Mouse (Mus musculus) thymus, adult 2 months (tissue): ENCODE results near the gene Gm527. TPM values are rescaled to one million over a fixed set of nuclear protein-coding genes. Genes with fewer than 3 reads are reported as not detected.
A peak's percentile ranks its signal among the peaks of the same experiment; 100 is the strongest.

Experiments used
- DNase-seq: peaks from one replicate; pipeline ENCODE4 v3.0.0; 2021
- H3K27ac ChIP-seq: fragments of 200-500 bp; 2 replicates; pipeline ENCODE4 v1.5.1; 2012; ENCODE audit warnings: low read length, control low read depth; ENCODE audit not compliant: control insufficient read depth, insufficient read depth
- H3K27me3 ChIP-seq: fragments of 200-500 bp; 2 replicates; pipeline ENCODE4 v1.6.1; 2012; ENCODE audit warnings: mild to moderate bottlenecking, low read length, moderate library complexity, mixed read lengths; ENCODE audit not compliant: control insufficient read depth, insufficient read depth
- H3K36me3 ChIP-seq: fragments of 200-500 bp; 2 replicates; pipeline ENCODE4 v1.6.1; 2012; ENCODE audit warnings: mild to moderate bottlenecking, low read length, moderate library complexity; ENCODE audit not compliant: control insufficient read depth, insufficient read depth
- H3K4me1 ChIP-seq: fragments of 200-500 bp; replicated peaks from 2 replicates; pipeline ENCODE4 v1.6.1; 2012; ENCODE audit warnings: low read length; ENCODE audit not compliant: control insufficient read depth, insufficient read depth
- H3K4me3 ChIP-seq: fragments of 200-500 bp; 2 replicates; pipeline ENCODE4 v1.5.1; 2012; ENCODE audit warnings: mild to moderate bottlenecking, low read length, control low read depth, moderate library complexity; ENCODE audit not compliant: control insufficient read depth, insufficient read depth
- CTCF ChIP-seq: fragments of 200-500 bp; IDR thresholded peaks from 2 replicates; pipeline ENCODE4 v1.5.1; 2012; ENCODE audit warnings: mild to moderate bottlenecking, control low read depth, low read length, moderate library complexity, borderline replicate concordance; ENCODE audit not compliant: control insufficient read depth, poor library complexity, insufficient read depth; ENCODE audit errors: extremely low read depth
- POLR2A ChIP-seq: fragments of 200-500 bp; IDR thresholded peaks from 2 replicates; pipeline ENCODE4 v1.6.1; 2012; ENCODE audit warnings: mild to moderate bottlenecking, low read length, control low read depth, moderate library complexity; ENCODE audit not compliant: control insufficient read depth, poor library complexity, insufficient read depth; ENCODE audit errors: extremely low read depth
- WGBS: fragments of 180-500 bp; shearing (Covaris S2); methylation state at CpG from one replicate; pipeline ENCODE4 v1.1.7; 2018; 5-methylcytosine and 5-hydroxymethylcytosine counted together
- polyA plus RNA-seq: library from polyadenylated mRNA; depleted of rRNA; stranded (reverse); fragments of >200 nt; gene quantifications from 2 replicates; pipeline ENCODE4 v1.2.3, GENCODE M21; 2012

Gm527 gene
- polyA plus RNA-seq, 1 experiment: 1.3 TPM

DNA sequence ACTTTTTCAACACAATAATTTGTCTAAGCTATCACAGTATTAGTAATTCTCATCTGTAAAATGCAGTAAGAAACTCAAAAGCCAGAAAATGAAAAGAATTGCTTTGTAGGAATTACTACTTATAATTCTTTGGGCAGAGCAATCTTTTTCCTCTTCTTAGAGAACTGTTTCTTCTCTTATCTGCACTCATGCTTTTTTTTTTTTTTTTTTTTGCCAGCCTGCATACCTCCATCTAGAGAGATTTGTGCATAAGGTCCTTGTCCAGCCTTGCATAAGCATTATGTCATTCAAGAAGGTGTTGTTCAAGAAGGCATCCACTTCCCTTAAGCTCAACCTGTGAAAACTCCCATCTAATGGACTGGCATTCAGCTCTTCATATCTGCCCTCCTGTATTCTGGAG is 971 bp upstream of the Gm527 start:
- TF ChIP-seq CTCF (no peak), POLR2A (no peak)
- Histone ChIP-seq H3K27me3 (no peaks in the 10 kb centered on the region; the same call in 1 of the 2 replicates), H3K36me3 (no peaks in the 10 kb centered on the region), H3K27ac (no peak overlapping the region), H3K4me1 (peaks cover 2% of the 10 kb centered on the region), H3K4me3 (no peak overlapping the region)
- DNase-seq: no peak

DNA sequence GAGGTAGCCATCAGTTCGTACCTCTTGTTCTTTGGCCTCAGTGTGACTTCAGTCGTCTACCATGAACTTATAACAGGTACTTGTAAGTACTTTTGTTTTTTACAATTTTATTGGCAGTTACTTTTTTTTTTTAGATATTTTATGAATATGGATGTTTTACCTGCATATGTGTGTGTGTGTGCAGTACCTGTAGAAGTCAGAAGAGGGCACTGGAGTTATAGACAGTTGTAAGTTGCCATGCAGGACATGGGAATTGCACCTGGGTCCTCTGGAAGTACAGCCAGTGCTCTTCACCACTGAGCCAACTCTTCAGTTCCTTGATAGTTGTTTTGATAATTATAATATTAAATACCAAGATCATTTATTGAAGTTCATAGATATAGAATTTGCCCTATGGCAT is 19.8 kb downstream of the Gm527 start:
- Histone ChIP-seq H3K27me3 (no peaks in the 10 kb centered on the region), H3K36me3 (0 out of 2 replicates have a peak, but pooled peaks cover under 1% of the 10 kb centered on the region), H3K4me1 (no peaks in the 10 kb centered on the region), H3K27ac (no peak overlapping the region), H3K4me3 (no peak overlapping the region)
- TF ChIP-seq CTCF: no peak
- no peak for TF ChIP-seq POLR2A
- DNase-seq: peak; percentile 22
- 90% methylated on average over 2 of the region's 2 CpGs for WGBS

DNA sequence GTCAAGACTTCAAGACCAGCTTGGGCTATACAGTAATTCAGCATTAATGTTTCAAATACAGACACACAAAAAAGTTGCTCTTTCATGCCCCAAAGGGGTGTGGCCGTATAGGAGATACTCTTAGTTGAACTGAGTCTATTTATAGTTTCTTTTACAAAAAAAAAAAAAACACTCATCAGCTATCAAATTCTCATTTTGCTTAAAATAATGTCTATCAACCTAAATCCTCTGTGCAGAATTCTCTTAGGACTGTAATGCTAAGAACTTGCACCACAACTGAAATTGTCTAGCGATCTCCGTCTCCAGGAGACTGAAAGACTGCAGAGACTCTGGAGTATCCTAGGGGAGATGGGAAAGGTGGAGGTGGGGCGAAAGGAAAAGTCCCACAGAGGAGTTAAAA is 46.9 kb downstream of the Gm527 start:
- Histone ChIP-seq H3K4me3 (peak overlapping the region; percentile 87), H3K36me3 (no peaks in the 10 kb centered on the region), H3K4me1 (peaks cover 10% of the 10 kb centered on the region), H3K27me3 (no peaks in the 10 kb centered on the region), H3K27ac (no peak overlapping the region)
- TF ChIP-seq POLR2A (no peak), CTCF (no peak)
- no peak for DNase-seq
- 13% methylated on average over 4 of the region's 4 CpGs for WGBS

DNA sequence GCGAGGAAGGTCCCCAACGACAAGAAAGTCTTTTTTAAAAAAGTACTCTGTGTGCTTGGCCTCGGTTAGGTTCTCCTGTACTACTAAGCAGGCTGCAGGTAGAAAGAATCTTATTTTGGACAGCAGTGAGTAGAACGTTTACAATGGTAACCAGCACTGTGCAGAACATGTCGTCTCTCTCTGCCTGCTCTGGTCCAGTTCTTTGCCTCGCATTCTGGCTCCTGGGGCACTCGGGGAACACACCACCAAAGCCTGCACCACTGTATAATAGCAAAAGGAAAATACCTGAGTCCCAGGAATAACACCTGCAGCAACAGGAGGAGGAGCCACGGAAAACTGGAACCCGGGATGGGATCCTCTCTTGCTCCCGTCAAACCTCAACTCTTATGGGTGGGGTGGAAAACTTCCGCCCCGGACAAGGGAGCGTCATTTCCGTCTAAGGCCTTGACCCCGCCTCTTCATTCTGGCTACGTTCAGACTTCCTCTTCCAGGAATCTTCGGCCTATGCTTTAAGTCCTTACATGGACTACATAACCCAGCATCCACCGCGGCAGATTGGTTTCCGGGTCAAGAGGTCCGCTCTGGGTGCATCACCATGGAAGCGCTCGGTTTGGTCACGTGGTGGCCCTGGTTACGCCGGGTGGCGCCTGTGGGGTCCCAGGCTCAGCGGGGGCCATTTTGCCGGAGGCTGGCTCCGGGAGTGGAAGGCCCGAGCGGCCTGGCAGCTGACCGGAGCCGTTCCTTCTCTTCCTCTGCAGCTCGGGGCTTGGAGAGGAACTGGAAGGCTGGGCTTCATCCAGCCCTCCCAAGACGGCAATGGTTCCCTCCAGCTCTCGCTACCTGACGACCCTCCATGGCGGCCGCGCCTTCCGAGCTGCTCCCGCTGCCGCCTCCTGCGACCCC is 47.7 kb downstream of the Gm527 start, which contains the start of the genes Klhl28 and Togaram1:
TSS of gene Klhl28 (minus strand) at position 411 of the 903 bp plus-strand sequence.
TSS of gene Togaram1 (plus strand) at position 681 of the 903 bp plus-strand sequence.
- peak within 1 kb of the TSS; percentile 28 for H3K27ac ChIP-seq
- H3K27me3 ChIP-seq: no peaks in the 10 kb centered on the region
- TF ChIP-seq CTCF (peak; percentile 2; the same call in 1 of the 2 replicates), POLR2A (peak; percentile 95)
- peaks cover 10% of the 10 kb centered on the region for H3K4me1 ChIP-seq
- peak; percentile 100 for DNase-seq
- peak within 1 kb of the TSS; percentile 89 for H3K4me3 ChIP-seq
- no peaks in the 10 kb centered on the region for H3K36me3 ChIP-seq
- WGBS: under 1% methylated on average over 45 of the region's 45 CpGs

DNA sequence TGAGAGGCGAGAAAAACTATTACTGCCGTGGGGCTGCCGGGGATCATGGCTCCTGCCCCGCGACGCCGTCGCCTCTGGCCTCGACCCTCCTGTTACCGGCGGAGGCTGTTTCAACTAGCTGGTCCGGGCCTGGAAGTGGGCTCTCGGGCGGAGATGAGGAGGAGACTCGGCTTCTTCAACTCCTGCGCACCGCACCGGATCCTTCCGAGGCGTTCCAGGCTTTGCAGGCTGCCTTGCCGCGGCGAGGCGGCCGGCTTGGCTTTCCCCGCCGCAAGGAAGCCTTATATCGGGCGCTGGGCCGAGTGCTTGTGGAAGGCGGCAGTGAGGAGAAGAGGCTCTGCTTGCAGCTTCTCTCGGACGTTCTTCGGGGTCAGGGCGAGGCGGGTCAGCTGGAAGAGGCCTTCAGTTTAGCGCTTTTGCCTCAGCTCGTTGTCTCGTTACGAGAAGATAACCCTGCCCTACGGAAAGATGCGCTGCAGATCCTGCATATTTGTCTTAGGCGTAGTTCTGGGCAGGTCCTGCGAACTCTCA is 48.5 kb downstream of the Gm527 start:
- Histone ChIP-seq H3K27ac (peak overlapping the region; percentile 28), H3K4me3 (peak overlapping the region; percentile 89), H3K4me1 (peaks cover 10% of the 10 kb centered on the region), H3K27me3 (no peaks in the 10 kb centered on the region), H3K36me3 (no peaks in the 10 kb centered on the region)
- DNase-seq: peak; percentile 59
- WGBS: under 1% methylated on average over 44 of the region's 44 CpGs
- TF ChIP-seq CTCF (no peak), POLR2A (no peak)

DNA sequence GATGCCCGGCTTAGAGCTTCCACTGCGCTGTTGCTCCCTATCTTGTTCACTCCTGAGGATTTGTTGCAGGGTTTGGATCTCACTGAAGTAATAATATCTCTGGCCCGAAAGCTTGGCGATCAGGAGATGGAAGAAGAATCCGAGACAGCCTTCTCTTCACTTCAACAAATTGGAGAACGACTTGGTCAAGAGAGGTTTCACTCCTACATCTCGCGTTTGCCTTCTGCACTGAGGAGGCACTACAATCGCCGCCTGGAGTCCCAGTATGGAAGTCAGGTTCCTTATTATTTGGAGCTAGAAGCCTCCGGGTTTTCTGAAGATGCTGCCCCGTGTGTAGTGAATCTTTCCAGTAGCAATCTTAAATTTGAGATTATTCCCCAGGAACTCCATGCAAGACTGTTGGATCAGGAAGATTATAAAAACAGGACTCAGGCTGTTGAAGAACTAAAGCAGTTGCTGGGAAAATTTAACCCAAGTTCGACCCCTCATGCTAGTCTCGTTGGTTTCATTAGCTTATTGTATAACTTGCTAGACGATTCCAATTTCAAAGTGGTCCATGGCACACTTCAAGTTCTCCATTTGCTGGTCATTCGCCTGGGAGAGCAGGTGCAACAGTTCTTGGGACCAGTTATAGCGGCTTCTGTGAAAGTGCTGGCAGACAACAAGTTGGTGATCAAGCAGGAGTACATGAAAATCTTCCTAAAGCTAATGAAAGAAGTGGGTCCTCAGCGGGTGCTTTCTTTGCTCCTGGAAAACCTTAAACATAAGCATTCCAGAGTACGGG is 49.1 kb downstream of the Gm527 start:
- Histone ChIP-seq H3K36me3 (no peaks in the 10 kb centered on the region), H3K27me3 (no peaks in the 10 kb centered on the region), H3K4me3 (peak overlapping the region; percentile 89), H3K27ac (peak overlapping the region; percentile 28), H3K4me1 (peaks cover 10% of the 10 kb centered on the region)
- WGBS: 1% methylated on average over 19 of the region's 19 CpGs
- TF ChIP-seq POLR2A (no peak), CTCF (no peak)
- no peak for DNase-seq
